Comparison of ENCODE assay signal across 30 mouse cellular contexts in genomic region chr7:144301646-144302045, GRCm38 (mm10).
DNase-seq lines count a peak whose midpoint lies in the region; ATAC-seq lines count a peak whose summit lies in the region.
"Had no signal": no experiment of that assay in that cellular context is flagged by ENCODE, and none has a peak within 500 bp of the region (broad histone marks: within the 10 kb centered on the region; RNA-seq: fewer than 3 reads in every experiment).

No protein-coding gene starts in this region.

- no peak for ATAC-seq in forebrain, embryonic 14.5 days
- no peak for ATAC-seq in activated CD4-positive, CD25-positive, alpha-beta regulatory T cell, adult 4 months
- ATAC-seq: CD4-positive, CD25-positive, alpha-beta regulatory T cell, adult 4 months; forebrain, embryonic 15.5 days; inflammation-experienced regulatory T-cells, adult 6 months; midbrain, embryonic 15.5 days had no signal

- H3K4me3 ChIP-seq in forebrain, embryonic 14.5 days (ENCODE audit: low read depth, low read length), result no peak overlapping the region
- H3K4me3 ChIP-seq: forebrain, embryonic 15.5 days; heart, adult 2 months; heart, embryonic 12.5 days; midbrain, embryonic 10.5 days; midbrain, embryonic 15.5 days; neural tube, embryonic 15.5 days had no signal

- no peak overlapping the region for H3K4me2 ChIP-seq in forebrain, embryonic 14.5 days (ENCODE audit: low read length)
- H3K4me2 ChIP-seq: forebrain, embryonic 15.5 days; heart, embryonic 12.5 days; hindbrain, embryonic 14.5 days; midbrain, embryonic 15.5 days; neural tube, embryonic 15.5 days had no signal

- H3K36me3 ChIP-seq in forebrain, embryonic 14.5 days (ENCODE audit: control insufficient read depth, insufficient read depth, low read length), result no peaks in the 10 kb centered on the region
- H3K36me3 ChIP-seq: forebrain, embryonic 15.5 days; heart, embryonic 12.5 days; midbrain, embryonic 10.5 days; midbrain, embryonic 15.5 days; neural tube, embryonic 15.5 days had no signal

- no peak overlapping the region for H3K27ac ChIP-seq in forebrain, embryonic 14.5 days (ENCODE audit: low read depth, low read length)
- H3K27ac ChIP-seq: forebrain, embryonic 15.5 days; heart, adult 2 months; hindbrain, embryonic 14.5 days; liver, embryonic 14.5 days; macrophage; midbrain, embryonic 10.5 days; midbrain, embryonic 15.5 days; neural tube, embryonic 15.5 days had no signal

- peak; percentile 78 for DNase-seq in left cerebral cortex, postnatal 4 days
- no peak for DNase-seq in left cerebral cortex, postnatal 14 days (ENCODE audit: low spot score in 2 of 2)
- peak; percentile 73 for DNase-seq in cerebellum, adult 11-12 months
- peak; percentile 78 for DNase-seq in cerebellum, adult 9-11 months
- DNase-seq in forebrain, embryonic 14.5 days (ENCODE audit: low spot score), result no peak
- DNase-seq in left cerebral cortex, postnatal 36 days (ENCODE audit: low spot score in 2 of 2), result no peak
- DNase-seq: adrenal gland, adult 2 months; adrenal gland, postnatal 36 days; heart, adult 2 months; heart, postnatal 4 days; kidney, adult 11 months; kidney, postnatal 14 days; liver; lung, adult 2 months; lung, postnatal 10 days; right cerebral cortex, adult 18-20 months; spleen, adult 18-20 months; thymus, adult 18-20 months; thymus, postnatal 36 days had no signal

- no peaks in the 10 kb centered on the region for H3K9me3 ChIP-seq in forebrain, embryonic 14.5 days (replicated peaks; ENCODE audit: control insufficient read depth, low read length)
- H3K9me3 ChIP-seq: forebrain, embryonic 15.5 days; heart, embryonic 12.5 days; midbrain, embryonic 10.5 days; midbrain, embryonic 15.5 days; neural tube, embryonic 15.5 days had no signal

- no peaks in the 10 kb centered on the region for H3K27me3 ChIP-seq in forebrain, embryonic 14.5 days (replicated peaks; ENCODE audit: control insufficient read depth, insufficient read depth, low read length)
- H3K27me3 ChIP-seq: forebrain, embryonic 15.5 days; heart, embryonic 12.5 days; midbrain, embryonic 15.5 days; neural tube, embryonic 15.5 days had no signal

- H3K4me1 ChIP-seq in forebrain, embryonic 14.5 days (ENCODE audit: control insufficient read depth, insufficient read depth, low read length), result no peaks in the 10 kb centered on the region
- H3K4me1 ChIP-seq: forebrain, embryonic 15.5 days; midbrain, embryonic 10.5 days had no signal

- 88% methylated on average over 4 of the region's 4 CpGs for WGBS in forebrain, embryonic 14.5 days

- intact Hi-C loops in left cerebral cortex, postnatal 4 days (cut with DNase I), result no loop called here
- intact Hi-C loops in left cerebral cortex, postnatal 14 days (cut with DNase I), result no loop called here
- intact Hi-C loops in left cerebral cortex, postnatal 36 days (cut with DNase I), result no loop called here

- no peak overlapping the region for H3K9ac ChIP-seq in forebrain, embryonic 14.5 days (ENCODE audit: low read length)
- H3K9ac ChIP-seq: forebrain, embryonic 15.5 days; heart, embryonic 12.5 days; hindbrain, embryonic 14.5 days; liver, embryonic 14.5 days; midbrain, embryonic 15.5 days; neural tube, embryonic 15.5 days had no signal

Comparison
In these comparisons a context has a peak if more than half of its experiments do, and no peak if none do; other contexts are left out.
1. DNase-seq: peak in left cerebral cortex, postnatal 4 days (single experiment), cerebellum, adult 11-12 months (single experiment) and cerebellum, adult 9-11 months (single experiment); none in left cerebral cortex, postnatal 14 days (0 of 2), forebrain, embryonic 14.5 days (single experiment) and left cerebral cortex, postnatal 36 days (0 of 2).